Mouse (Mus musculus): ENCODE measurements at regions not wholly inside any gene's neighbourhood (a gene's known extent, or its start where the extent isn't known, plus 50 kb on each side); places are given as distances from the start of the nearest gene placed in this dataset.

DNA sequence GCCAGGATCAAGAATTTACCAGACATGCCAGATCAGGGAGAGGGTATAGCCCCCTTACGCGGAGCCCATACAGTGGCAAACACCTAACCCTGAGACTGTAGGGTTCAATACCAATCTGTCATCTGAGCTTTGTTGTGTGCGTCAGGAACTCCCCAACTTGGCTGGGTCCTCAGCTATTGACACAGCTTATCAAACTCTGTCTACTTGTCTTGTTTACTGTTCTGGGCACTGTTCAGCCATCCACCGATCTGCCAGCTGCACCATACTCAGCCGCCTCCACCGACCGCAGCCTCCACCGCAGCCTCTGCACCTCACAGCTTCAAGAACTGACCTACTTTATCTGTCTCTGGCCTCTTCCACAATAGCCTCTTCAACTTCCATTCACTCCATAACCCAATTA, 80.1 kb upstream of the Mapk10 start:
- Histone ChIP-seq H3K9me3 (ENCODE audit: control insufficient read depth, low read length) (no peaks in the 10 kb centered on the region), H3K27me3 (ENCODE audit: control insufficient read depth, insufficient read depth, low read depth, low read length) (no peaks in the 10 kb centered on the region), H3K4me2 (ENCODE audit: low read depth, low read length) (no peak overlapping the region), H3K4me3 (ENCODE audit: low read length) (no peak overlapping the region), H3K36me3 (ENCODE audit: control insufficient read depth, insufficient read depth, low read length) (no peaks in the 10 kb centered on the region), H3K9ac (ENCODE audit: low read length) (no peak overlapping the region), H3K4me1 (replicated peaks; ENCODE audit: control insufficient read depth, insufficient read depth, low read length) (no peaks in the 10 kb centered on the region), H3K27ac (ENCODE audit: low read length) (no peak overlapping the region)
- 64% methylated on average over 8 of the region's 8 CpGs for WGBS
- ATAC-seq (ENCODE audit: low read depth) = no peak

DNA sequence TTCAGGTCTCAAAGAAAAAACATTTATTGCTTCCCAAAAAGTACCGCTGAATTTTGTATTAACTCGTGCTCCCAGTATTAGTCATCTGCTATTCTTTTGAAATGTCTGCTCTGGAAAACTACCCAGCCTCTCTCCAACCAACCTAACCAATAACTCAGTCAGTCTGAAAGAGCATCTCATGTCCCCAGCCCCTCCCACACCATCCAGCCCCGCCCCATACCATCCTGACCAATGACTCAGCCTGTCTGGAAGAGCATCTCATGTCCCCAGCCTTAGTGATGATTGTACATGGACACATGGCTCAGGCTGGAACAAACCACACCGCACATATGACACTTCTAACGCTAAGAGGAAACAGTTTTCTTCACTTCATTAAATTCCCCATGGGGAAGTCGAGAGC, 58.1 kb upstream of the Mapk10 start:
- Histone ChIP-seq H3K9ac (ENCODE audit: low read length) (no peak overlapping the region), H3K27ac (ENCODE audit: low read length) (no peak overlapping the region), H3K4me1 (replicated peaks; ENCODE audit: control insufficient read depth, insufficient read depth, low read length) (no peaks in the 10 kb centered on the region), H3K4me3 (ENCODE audit: low read length) (no peak overlapping the region), H3K9me3 (ENCODE audit: control insufficient read depth, low read length) (no peaks in the 10 kb centered on the region), H3K36me3 (ENCODE audit: control insufficient read depth, insufficient read depth, low read length) (no peaks in the 10 kb centered on the region), H3K27me3 (ENCODE audit: control insufficient read depth, insufficient read depth, low read depth, low read length) (no peaks in the 10 kb centered on the region), H3K4me2 (ENCODE audit: low read depth, low read length) (no peak overlapping the region)
- no peak for ATAC-seq (ENCODE audit: low read depth)
- WGBS = 77% methylated on average over 6 of the region's 6 CpGs

DNA sequence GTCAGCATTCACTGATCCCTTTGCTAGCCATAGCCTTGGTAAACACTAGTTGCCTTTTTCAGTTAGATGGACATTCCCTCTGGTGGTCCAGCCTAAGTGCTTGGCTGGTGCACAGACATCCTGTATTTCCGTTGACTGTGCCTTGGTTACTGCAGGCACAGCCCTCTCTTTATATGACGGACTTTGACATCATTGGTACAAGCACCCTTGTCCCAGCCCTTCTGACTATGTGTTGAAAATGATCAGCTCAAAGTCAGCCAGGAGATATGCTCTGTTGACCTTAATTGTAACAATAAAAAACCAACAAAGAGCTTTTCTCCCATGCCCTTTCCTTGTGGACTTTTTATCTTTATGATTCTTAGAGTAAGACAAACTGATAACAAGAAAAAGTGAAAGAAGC, 53.8 kb upstream of the Mapk10 start:
- H3K27ac ChIP-seq (ENCODE audit: low read length) = no peak overlapping the region
- H3K4me1 ChIP-seq (replicated peaks; ENCODE audit: control insufficient read depth, insufficient read depth, low read length) = no peaks in the 10 kb centered on the region
- no peak overlapping the region for H3K4me2 ChIP-seq (ENCODE audit: low read depth, low read length)
- H3K27me3 ChIP-seq (ENCODE audit: control insufficient read depth, insufficient read depth, low read depth, low read length) = no peaks in the 10 kb centered on the region
- H3K9me3 ChIP-seq (ENCODE audit: control insufficient read depth, low read length) = no peaks in the 10 kb centered on the region
- H3K4me3 ChIP-seq (ENCODE audit: low read length) = no peak overlapping the region
- whole genome bisulfite sequencing = 68% methylated on average over 2 of the region's 2 CpGs
- ATAC-seq (ENCODE audit: low read depth) = no peak
- no peaks in the 10 kb centered on the region for H3K36me3 ChIP-seq (ENCODE audit: control insufficient read depth, insufficient read depth, low read length)
- H3K9ac ChIP-seq (ENCODE audit: low read length) = no peak overlapping the region

DNA sequence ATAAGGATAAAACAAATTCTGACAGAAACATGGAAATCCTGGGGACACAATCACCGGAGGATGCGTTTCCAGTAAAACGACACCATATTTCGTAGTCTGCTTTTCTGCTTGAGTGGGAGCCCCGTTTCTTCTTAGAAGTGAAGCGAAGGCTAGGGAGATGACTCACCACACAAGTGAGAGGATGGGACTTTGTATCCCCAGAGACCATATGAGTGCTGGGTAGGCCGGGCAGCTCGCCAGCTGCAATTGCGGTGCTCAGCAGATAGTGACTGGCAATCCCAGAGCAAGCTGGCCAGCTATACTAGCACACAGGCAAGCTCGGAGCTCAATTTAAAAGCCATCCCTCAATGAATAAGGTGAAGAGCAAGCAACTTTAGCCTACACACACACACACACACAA, 50.3 kb upstream of the Mapk10 start:
- Histone ChIP-seq H3K4me3 (ENCODE audit: low read length) (no peak overlapping the region), H3K4me1 (replicated peaks; ENCODE audit: control insufficient read depth, insufficient read depth, low read length) (no peaks in the 10 kb centered on the region), H3K4me2 (ENCODE audit: low read depth, low read length) (no peak overlapping the region), H3K9me3 (ENCODE audit: control insufficient read depth, low read length) (no peaks in the 10 kb centered on the region; the same call in 1 of the 2 replicates), H3K9ac (ENCODE audit: low read length) (no peak overlapping the region), H3K36me3 (ENCODE audit: control insufficient read depth, insufficient read depth, low read length) (no peaks in the 10 kb centered on the region), H3K27ac (ENCODE audit: low read length) (no peak overlapping the region), H3K27me3 (ENCODE audit: control insufficient read depth, insufficient read depth, low read depth, low read length) (no peaks in the 10 kb centered on the region)
- no peak for ATAC-seq (ENCODE audit: low read depth)
- 85% methylated on average over 10 of the region's 10 CpGs for WGBS
